Mouse (Mus musculus): ENCODE results near the gene Itln1.

DNA sequence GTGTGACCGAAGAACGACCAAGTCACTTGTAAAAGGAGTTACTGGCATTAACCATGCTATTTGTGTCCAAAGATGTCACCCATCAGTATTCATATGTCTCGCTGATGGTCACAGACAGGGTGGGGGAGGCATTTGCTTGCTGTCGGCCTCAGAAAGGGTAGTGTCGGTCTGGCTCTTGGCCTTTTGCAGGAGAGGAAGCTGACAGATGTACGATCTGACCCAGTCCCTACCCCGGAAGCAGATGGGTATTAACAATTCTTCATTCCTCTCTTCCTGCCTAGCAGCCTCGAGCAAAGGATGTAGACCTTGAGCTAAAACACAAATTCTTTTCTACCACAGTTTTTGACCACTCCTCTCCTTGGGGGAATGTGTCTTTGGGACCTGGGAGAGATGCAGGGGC is 58.0 kb downstream of the Itln1 start:
- TF ChIP-seq CTCF (IDR thresholded peaks at IDR 0.05; ENCODE audit: insufficient read depth, low read length) = no peak
- no peak for TF ChIP-seq POLR2A (IDR thresholded peaks at IDR 0.05; ENCODE audit: borderline replicate concordance, extremely low read depth, low read depth, low read length)
